Mouse (Mus musculus) kidney, adult 2 months (tissue): ENCODE measurements around the gene Shisa9. TPM values are rescaled to one million over a fixed set of nuclear protein-coding genes. Genes with fewer than 3 reads are reported as not detected.
"Not testable (repeated sequence)": the region's sequence is repeated elsewhere in the genome, so short reads cannot be mapped to it uniquely, and the experiment has no call there.

Experiments used
- DNase-seq: peaks from one replicate; pipeline ENCODE4 v3.0.0; 2021
- H3K27ac ChIP-seq: fragments of 200-500 bp; 2 replicates; pipeline ENCODE4 v1.5.1; 2012; ENCODE audit warnings: low read depth, low read length, control low read depth, inconsistent platforms; ENCODE audit not compliant: insufficient read depth
- H3K27me3 ChIP-seq: fragments of 200-500 bp; replicated peaks from 2 replicates; pipeline ENCODE4 v1.6.1; 2012; ENCODE audit warnings: mild to moderate bottlenecking, moderate library complexity, low read length, inconsistent platforms; ENCODE audit not compliant: control insufficient read depth, insufficient read depth
- H3K36me3 ChIP-seq: fragments of 200-500 bp; 2 replicates; pipeline ENCODE4 v1.6.1; 2012; ENCODE audit warnings: mild to moderate bottlenecking, moderate library complexity, low read length, inconsistent platforms; ENCODE audit not compliant: control insufficient read depth, insufficient read depth
- H3K4me1 ChIP-seq: fragments of 200-500 bp; 2 replicates; pipeline ENCODE4 v1.6.1; 2011; ENCODE audit warnings: low read length; ENCODE audit not compliant: control insufficient read depth, insufficient read depth
- H3K4me3 ChIP-seq: fragments of 200-500 bp; 2 replicates; pipeline ENCODE4 v1.5.1; 2011; ENCODE audit warnings: mild to moderate bottlenecking, low read depth, low read length, control low read depth; ENCODE audit not compliant: insufficient read depth
- CTCF ChIP-seq: fragments of 200-500 bp; conservative IDR thresholded peaks from 2 replicates; pipeline ENCODE4 v1.5.1; 2011; ENCODE audit warnings: low read depth, mild to moderate bottlenecking, control low read depth, low read length, moderate library complexity, mixed read lengths; ENCODE audit not compliant: insufficient read depth, insufficient read length
- POLR2A ChIP-seq: fragments of 200-500 bp; IDR thresholded peaks from one replicate; pipeline ENCODE4 v1.6.1; 2011; ENCODE audit warnings: low read depth, low read length, control low read depth
- WGBS: fragments of 180-500 bp; shearing (Covaris S2); methylation state at CpG from one replicate; pipeline ENCODE4 v1.1.7; 2018; 5-methylcytosine and 5-hydroxymethylcytosine counted together
- polyA plus RNA-seq: library from polyadenylated mRNA; depleted of rRNA; stranded (reverse); fragments of >200 nt; gene quantifications from 2 replicates; pipeline ENCODE4 v1.2.3, GENCODE M21; 2012; rRNA removed

Gene Shisa9
- polyA plus RNA-seq: 0.14 and 0.20 TPM in 2 replicates

- DNase-seq: no peak
- 1% methylated on average over 42 of the region's 42 CpGs for WGBS
- peak within 1 kb of the TSS; percentile 35 for H3K4me3 ChIP-seq
- peaks cover 2% of the 10 kb centered on the region; the same call in 1 of the 2 replicates for H3K27me3 ChIP-seq
- no peaks in the 10 kb centered on the region for H3K36me3 ChIP-seq
- H3K27ac ChIP-seq: no peak within 1 kb of the TSS
- H3K4me1 ChIP-seq: no peaks in the 10 kb centered on the region
- TF ChIP-seq CTCF (no peak), POLR2A (no peak)
Measured at GRCm38 (mm10) chr16:11983616-11984270, at the start of gene Shisa9. Gene Shisa9, plus strand, starts transcription at chr16:11984113.

GRCm38 (mm10) chr16:11940477-11940876, 43.4 kb upstream of the Shisa9 start:
- no peaks in the 10 kb centered on the region for H3K36me3 ChIP-seq
- no peaks in the 10 kb centered on the region for H3K4me1 ChIP-seq
- no peak overlapping the region for H3K27ac ChIP-seq
- no peak overlapping the region for H3K4me3 ChIP-seq
- TF ChIP-seq CTCF: peak; percentile 48
- no peak for TF ChIP-seq POLR2A
- no peaks in the 10 kb centered on the region for H3K27me3 ChIP-seq
- DNase-seq: peak; percentile 65

GRCm38 (mm10) chr16:11960691-11961090, 23.2 kb upstream of the Shisa9 start:
- no peak for TF ChIP-seq POLR2A
- TF ChIP-seq CTCF: no peak
- 97% methylated on average over 1 of the region's 1 CpGs for WGBS
- Histone ChIP-seq H3K4me1 (no peaks in the 10 kb centered on the region), H3K4me3 (no peak overlapping the region), H3K36me3 (no peaks in the 10 kb centered on the region), H3K27me3 (no peaks in the 10 kb centered on the region; the same call in 1 of the 2 replicates), H3K27ac (no peak overlapping the region)
- no peak for DNase-seq

- no peak for TF ChIP-seq CTCF
- TF ChIP-seq POLR2A: no peak
- H3K4me3 ChIP-seq: no peak overlapping the region
- H3K27me3 ChIP-seq: no peaks in the 10 kb centered on the region
- H3K4me1 ChIP-seq: no peaks in the 10 kb centered on the region
- no peak for DNase-seq
- WGBS: 88% methylated on average over 8 of the region's 8 CpGs
- no peaks in the 10 kb centered on the region for H3K36me3 ChIP-seq
- no peak overlapping the region for H3K27ac ChIP-seq
Measured at GRCm38 (mm10) chr16:11966041-11966440, 17.9 kb upstream of the Shisa9 start.

- not testable (repeated sequence) for DNase-seq, H3K4me1 ChIP-seq, H3K27me3 ChIP-seq, H3K4me3 ChIP-seq, H3K36me3 ChIP-seq, H3K27ac ChIP-seq
- WGBS: 87% methylated on average over 5 of the region's 5 CpGs
Measured at GRCm38 (mm10) chr16:11966810-11967209, 17.1 kb upstream of the Shisa9 start.

GRCm38 (mm10) chr16:11967579-11967978, 16.3 kb upstream of the Shisa9 start:
- TF ChIP-seq POLR2A: no peak
- peak; percentile 15; the same call in 1 of the 2 replicates for TF ChIP-seq CTCF
- WGBS: 77% methylated on average over 2 of the region's 2 CpGs
- H3K27me3 ChIP-seq: no peaks in the 10 kb centered on the region
- H3K36me3 ChIP-seq: no peaks in the 10 kb centered on the region
- no peak overlapping the region for H3K27ac ChIP-seq
- no peak overlapping the region for H3K4me3 ChIP-seq
- DNase-seq: no peak
- H3K4me1 ChIP-seq: no peaks in the 10 kb centered on the region

GRCm38 (mm10) chr16:11973707-11974106, 10.2 kb upstream of the Shisa9 start:
- Histone ChIP-seq H3K36me3 (no peaks in the 10 kb centered on the region), H3K27ac (no peak overlapping the region), H3K27me3 (no peaks in the 10 kb centered on the region; the same call in 1 of the 2 replicates), H3K4me1 (no peaks in the 10 kb centered on the region), H3K4me3 (no peak overlapping the region)
- no peak for DNase-seq
- WGBS: 50% methylated on average over 4 of the region's 4 CpGs
- TF ChIP-seq POLR2A (no peak), CTCF (no peak)

GRCm38 (mm10) chr16:11976737-11977136, 7.2 kb upstream of the Shisa9 start:
- no peak for DNase-seq
- Histone ChIP-seq H3K27me3 (no peaks in the 10 kb centered on the region; the same call in 1 of the 2 replicates), H3K27ac (no peak overlapping the region), H3K4me3 (no peak overlapping the region), H3K4me1 (no peaks in the 10 kb centered on the region), H3K36me3 (no peaks in the 10 kb centered on the region)
- TF ChIP-seq CTCF (no peak), POLR2A (no peak)
- 74% methylated on average over 2 of the region's 2 CpGs for WGBS
